Mouse (Mus musculus) limb, embryonic 14.5 days (tissue): Measurements from ENCODE around the gene Als2. TPM values are rescaled to one million over a fixed set of nuclear protein-coding genes. Genes with fewer than 3 reads are reported as not detected.
A peak's percentile ranks its signal among the peaks of the same experiment; 100 is the strongest.

Experiments used
- ATAC-seq: fragments of 200-750 bp; cut with Nextera tagmentation; 2 replicates; pipeline ENCODE4 v1.8.0; 2017; ENCODE audit warnings: low read depth, moderate number of reproducible peaks, moderate TSS enrichment; ENCODE audit not compliant: low FRiP score
- DNase-seq: peaks from one replicate; pipeline ENCODE4 v3.0.0-alpha.2; 2015; ENCODE audit warnings: low spot score
- H3K27ac ChIP-seq: fragments of 300-500 bp; sonication (generic); replicated peaks from 2 replicates; pipeline ENCODE4 v1.5.1; 2014; ENCODE audit warnings: low read depth, mild to moderate bottlenecking, low read length, moderate library complexity, mixed read lengths
- H3K27me3 ChIP-seq: fragments of 300-500 bp; sonication (generic); 2 replicates; pipeline ENCODE4 v1.6.1; 2014; ENCODE audit warnings: low read length, mixed read lengths; ENCODE audit not compliant: control insufficient read depth, insufficient read depth
- H3K36me3 ChIP-seq: fragments of 300-500 bp; sonication (generic); 2 replicates; pipeline ENCODE4 v1.6.1; 2014; ENCODE audit warnings: mild to moderate bottlenecking, low read length, moderate library complexity, mixed read lengths; ENCODE audit not compliant: control insufficient read depth, insufficient read depth
- H3K4me1 ChIP-seq: fragments of 300-500 bp; sonication (generic); 2 replicates; pipeline ENCODE4 v1.6.1; 2014; ENCODE audit warnings: antibody characterized with exemption, low read length, mixed read lengths; ENCODE audit not compliant: control insufficient read depth, insufficient read depth
- H3K4me2 ChIP-seq: fragments of 300-500 bp; sonication (generic); replicated peaks from 2 replicates; pipeline ENCODE4 v1.6.1; 2014; ENCODE audit warnings: low read depth, mild to moderate bottlenecking, low read length, moderate library complexity; ENCODE audit not compliant: severe bottlenecking
- H3K4me3 ChIP-seq: fragments of 300-500 bp; sonication (generic); replicated peaks from 2 replicates; pipeline ENCODE4 v1.5.1; 2014; ENCODE audit warnings: low read length
- H3K9ac ChIP-seq: fragments of 300-500 bp; sonication (generic); 2 replicates; pipeline ENCODE4 v1.6.1; 2014; ENCODE audit warnings: mild to moderate bottlenecking, low read depth, low read length, moderate library complexity; ENCODE audit not compliant: severe bottlenecking
- H3K9me3 ChIP-seq: fragments of 300-500 bp; sonication (generic); 2 replicates; pipeline ENCODE4 v1.6.1; 2016; ENCODE audit warnings: low read length; ENCODE audit not compliant: control insufficient read depth
- POLR2A ChIP-seq: fragments of 200-500 bp; IDR thresholded peaks from 2 replicates; pipeline ENCODE4 v1.8.0; 2012; ENCODE audit warnings: inconsistent platforms, mild to moderate bottlenecking, moderate library complexity, borderline replicate concordance; ENCODE audit not compliant: insufficient read depth, insufficient read length; ENCODE audit errors: extremely low read depth
- WGBS: fragments of 180-500 bp; shearing (Covaris S2); extraction: QIAGEN DNeasy Blood & Tissue Kit; methylation state at CpG from one replicate; pipeline ENCODE4 v1.1.7; 2014; 5-methylcytosine and 5-hydroxymethylcytosine counted together
- polyA plus RNA-seq, 2 experiments: library from polyadenylated mRNA; depleted of rRNA in 1 of 2; stranded (reverse) in 1 of 2; unstranded in 1 of 2; fragments of >200 nt; fragmentation: Nextera tagmentation in 1 of 2; extraction: Ambion mirVana in 1 of 2; gene quantifications; 2 replicates each; pipeline versions ENCODE4 v1.2.1 to v1.2.3; 2012 to 2014

Gene Als2
- polyA plus RNA-seq, 2 experiments = 8.1 TPM

DNA sequence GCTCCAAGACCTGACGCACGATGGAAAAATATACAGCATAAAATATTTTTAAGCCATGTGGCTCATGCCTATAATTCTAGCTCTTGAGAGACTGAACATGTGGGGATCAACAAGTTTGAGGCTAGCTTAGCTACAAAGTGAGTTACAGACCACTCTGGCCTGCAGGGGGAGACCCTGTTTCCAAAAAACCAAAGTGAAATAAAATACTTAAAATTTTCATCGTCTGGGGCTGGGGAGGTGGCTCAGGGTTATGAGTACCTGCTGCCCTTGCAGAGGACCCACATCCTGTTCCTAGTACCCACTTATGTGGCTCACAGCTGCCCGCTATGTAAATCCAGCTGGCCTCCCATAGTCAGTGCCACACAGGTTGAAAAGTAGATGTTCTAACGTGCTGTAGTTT is 86.5 kb downstream of the Als2 start:
- H3K9ac ChIP-seq = no peak overlapping the region
- DNase-seq = no peak
- WGBS = 66% methylated on average over 5 of the region's 5 CpGs
- no peak for TF ChIP-seq POLR2A
- H3K27me3 ChIP-seq = no peaks in the 10 kb centered on the region
- H3K27ac ChIP-seq = no peak overlapping the region
- H3K36me3 ChIP-seq = no peaks in the 10 kb centered on the region
- no peak for ATAC-seq
- H3K9me3 ChIP-seq = no peaks in the 10 kb centered on the region
- H3K4me2 ChIP-seq = no peak overlapping the region
- H3K4me1 ChIP-seq = no peaks in the 10 kb centered on the region
- H3K4me3 ChIP-seq = no peak overlapping the region

DNA sequence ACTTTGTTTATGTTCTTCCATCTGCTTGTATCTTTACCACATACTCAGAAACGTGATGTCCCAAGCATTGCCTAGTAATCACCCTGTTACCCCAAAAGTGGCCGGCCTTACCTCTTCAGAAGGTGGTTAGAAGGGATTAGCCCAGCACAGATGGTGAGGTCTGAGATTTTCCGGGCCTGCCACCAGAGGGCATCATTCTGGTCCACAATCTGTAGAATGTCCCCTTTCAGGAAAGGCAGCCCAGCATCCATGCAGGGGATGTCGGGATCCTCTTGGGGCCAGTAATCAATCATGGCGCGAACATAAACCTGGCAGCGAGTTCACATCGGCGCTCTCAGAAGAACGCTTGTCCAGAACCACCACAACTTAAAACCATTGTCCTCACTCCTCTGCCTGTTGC is 92.5 kb downstream of the Als2 start:
- ATAC-seq (no peak), DNase-seq (no peak)
- Histone ChIP-seq H3K4me3 (no peak overlapping the region), H3K9me3 (no peaks in the 10 kb centered on the region), H3K36me3 (no peaks in the 10 kb centered on the region), H3K4me1 (no peaks in the 10 kb centered on the region), H3K27ac (no peak overlapping the region), H3K9ac (no peak overlapping the region), H3K27me3 (no peaks in the 10 kb centered on the region), H3K4me2 (no peak overlapping the region)
- 76% methylated on average over 10 of the region's 10 CpGs for WGBS
- no peak for TF ChIP-seq POLR2A

DNA sequence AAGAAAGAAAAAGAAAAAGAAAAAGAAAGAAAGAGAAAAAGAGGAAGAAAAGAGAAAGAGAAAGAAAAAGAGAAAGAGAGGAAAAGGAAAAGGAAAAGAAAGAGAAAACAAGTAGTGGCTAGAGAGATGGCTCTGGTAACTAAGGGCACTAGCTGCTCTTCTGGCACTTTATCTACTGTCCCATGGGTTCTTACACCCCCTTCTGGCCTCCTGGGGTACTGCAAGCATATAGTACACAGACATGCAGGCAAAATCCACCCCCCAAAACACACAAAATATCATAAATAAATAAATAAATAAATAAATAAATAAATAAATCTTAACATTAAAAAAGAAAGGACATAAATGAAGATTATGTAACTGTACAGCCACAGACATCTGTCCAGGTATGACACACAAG is 94.2 kb downstream of the Als2 start:
- TF ChIP-seq POLR2A = no peak
- DNase-seq = peak; percentile 55

DNA sequence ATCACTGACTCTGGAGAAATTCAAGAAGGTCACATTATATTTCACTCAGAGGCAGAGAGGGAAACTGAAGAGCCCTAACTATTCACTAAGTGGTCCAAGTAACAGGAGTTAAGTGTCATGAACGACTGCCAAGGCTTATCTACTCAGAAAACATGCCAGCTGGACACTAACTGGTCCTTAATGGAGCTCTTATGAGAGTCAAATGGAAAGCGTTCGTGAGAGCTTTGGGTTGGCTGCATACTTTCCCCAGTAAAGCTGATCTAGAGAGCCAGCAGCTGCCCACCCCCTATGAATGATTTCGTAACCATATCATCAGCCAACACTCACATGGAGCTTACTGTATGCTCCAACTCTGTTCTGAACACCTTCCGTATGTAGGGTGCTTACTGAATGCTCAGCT is 102.6 kb downstream of the Als2 start:
- ATAC-seq (no peak), DNase-seq (no peak)
- Histone ChIP-seq H3K36me3 (no peaks in the 10 kb centered on the region), H3K4me2 (no peak overlapping the region), H3K9ac (no peak overlapping the region), H3K9me3 (no peaks in the 10 kb centered on the region), H3K4me1 (no peaks in the 10 kb centered on the region), H3K4me3 (no peak overlapping the region), H3K27me3 (no peaks in the 10 kb centered on the region), H3K27ac (no peak overlapping the region)
- 83% methylated on average over 5 of the region's 5 CpGs for WGBS
- no peak for TF ChIP-seq POLR2A

More for the DNA sequence above, 94.2 kb downstream of the Als2 start:
- Histone ChIP-seq H3K4me3 (no peak overlapping the region), H3K4me2 (no peak overlapping the region), H3K4me1 (no peaks in the 10 kb centered on the region), H3K27me3 (no peaks in the 10 kb centered on the region), H3K9me3 (no peaks in the 10 kb centered on the region), H3K36me3 (no peaks in the 10 kb centered on the region), H3K27ac (no peak overlapping the region), H3K9ac (no peak overlapping the region)
- no peak for ATAC-seq

DNA sequence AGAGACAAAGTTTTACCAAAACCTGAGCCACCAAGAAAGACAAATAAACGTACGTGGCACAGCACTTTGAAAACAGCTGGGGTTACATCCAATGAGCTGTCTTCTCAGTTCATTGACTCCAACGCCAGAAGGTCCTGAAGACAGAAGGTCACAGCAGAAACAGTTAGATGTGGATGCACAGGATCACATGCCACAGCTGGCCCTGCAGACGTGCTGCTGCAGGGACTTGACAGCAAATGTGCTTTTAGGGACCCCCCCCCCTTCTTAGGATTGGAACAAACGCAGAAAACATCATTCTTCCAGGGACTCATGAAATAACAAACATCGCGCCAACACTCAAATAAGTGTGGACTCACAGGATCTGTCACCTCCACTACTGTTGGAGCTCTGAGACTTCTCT is 108.2 kb downstream of the Als2 start:
- no peaks in the 10 kb centered on the region for H3K9me3 ChIP-seq
- WGBS = 70% methylated on average over 7 of the region's 7 CpGs
- H3K9ac ChIP-seq = no peak overlapping the region
- no peak for ATAC-seq
- H3K27me3 ChIP-seq = no peaks in the 10 kb centered on the region
- no peak for TF ChIP-seq POLR2A
- DNase-seq = no peak
- H3K27ac ChIP-seq = no peak overlapping the region
- H3K36me3 ChIP-seq = no peaks in the 10 kb centered on the region
- no peaks in the 10 kb centered on the region for H3K4me1 ChIP-seq
- no peak overlapping the region for H3K4me2 ChIP-seq
- H3K4me3 ChIP-seq = no peak overlapping the region

DNA sequence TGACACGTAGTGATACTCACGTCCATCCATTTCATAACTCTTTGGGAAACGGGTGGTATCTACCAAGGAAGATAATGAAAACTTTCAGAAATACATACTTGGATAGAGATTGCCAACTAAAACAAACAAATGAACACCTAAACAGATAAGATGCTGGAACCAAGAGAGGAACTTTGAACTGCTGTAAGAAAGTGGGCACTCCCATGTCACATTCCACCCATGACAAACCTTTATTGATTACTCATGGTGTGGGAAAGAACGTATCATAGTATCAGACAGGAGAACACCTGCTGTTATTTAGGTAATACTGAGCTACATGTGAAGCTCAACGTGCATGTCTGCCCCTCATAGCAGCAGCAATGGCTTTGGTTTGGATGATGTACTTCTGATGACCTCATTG is 111.5 kb downstream of the Als2 start:
- Histone ChIP-seq H3K9ac (no peak overlapping the region), H3K4me3 (no peak overlapping the region), H3K4me2 (no peak overlapping the region), H3K4me1 (no peaks in the 10 kb centered on the region), H3K36me3 (no peaks in the 10 kb centered on the region), H3K27me3 (no peaks in the 10 kb centered on the region), H3K27ac (no peak overlapping the region), H3K9me3 (no peaks in the 10 kb centered on the region)
- no peak for TF ChIP-seq POLR2A
- DNase-seq = no peak
- ATAC-seq = no peak
- WGBS = 67% methylated on average over 5 of the region's 5 CpGs
